Mouse (Mus musculus) heart, adult 18-20 months (tissue): ENCODE data around the gene Ssu72. TPM values are rescaled to one million over a fixed set of nuclear protein-coding genes. Genes with fewer than 3 reads are reported as not detected.
"Not testable (repeated sequence)": the region's sequence is repeated elsewhere in the genome, so short reads cannot be mapped to it uniquely, and the experiment has no call there.

Source experiments
- DNase-seq, 2 experiments: peaks; one replicate each; pipeline ENCODE4 v3.0.0; 2021 to 2022; ENCODE audit warnings: mixed read lengths in 1 of 2
- long read RNA-seq, 2 experiments: library from polyadenylated mRNA; stranded (forward); transcript quantifications; one replicate each; pipeline ENCODE4 v2.0.0; 2021
- total RNA-seq, 2 experiments: library from RNA; stranded (reverse); gene quantifications; 2 replicates each; pipeline ENCODE4 v1.2.3; 2021

Ssu72 gene
- 10 to 100 TPM; 42.9 to 50.7 TPM for total RNA-seq
- long read RNA-seq, experiment 1, transcript Ssu72-201 (5 exons, 1,472 nt): major isoform, 63 of 98 reads
- long read RNA-seq, experiment 1, partial matches to known transcripts: 27 of 98 reads
- long read RNA-seq, experiment 1, other reads (novel, unspliced or antisense): 2 of 98 reads
- long read RNA-seq, experiment 2, transcript Ssu72-201 (5 exons, 1,472 nt): major isoform, 24 of 59 reads
- long read RNA-seq, experiment 2, partial matches to known transcripts: 0 of 59 reads
- long read RNA-seq, experiment 2, other reads (novel, unspliced or antisense): 31 of 59 reads

- peak; percentile 95 to 97 for DNase-seq
Observed at GRCm38 (mm10) chr4:155704721-155705591, at the start of gene Ssu72. Ssu72 (plus strand) TSS chr4:155704800.

GRCm38 (mm10) chr4:155656214-155656751 lies 48.3 kb upstream of the Ssu72 start:
- DNase-seq: no peak

DNA sequence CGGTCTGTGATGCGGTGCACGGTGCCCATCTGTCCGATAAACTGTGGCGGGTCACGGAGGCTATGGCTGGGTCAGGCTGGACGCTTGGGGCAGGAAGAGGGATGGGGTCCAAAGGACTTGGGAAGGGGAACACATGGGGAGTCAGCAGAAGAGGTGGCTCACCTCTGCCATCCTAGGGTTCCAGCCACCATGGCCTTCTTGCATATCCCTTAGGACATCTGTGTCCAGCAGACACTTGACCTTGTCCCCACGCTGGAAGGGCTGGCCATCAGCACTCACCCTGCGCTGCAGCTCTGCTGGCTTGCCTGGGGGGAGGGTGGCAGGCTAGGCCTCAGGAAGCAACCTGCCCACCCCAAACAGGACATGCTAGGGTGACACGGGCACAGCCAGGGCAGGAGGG lies 45.6 kb upstream of the Ssu72 start:
- DNase-seq: no peak

GRCm38 (mm10) chr4:155660641-155661040 lies 44.0 kb upstream of the Ssu72 start:
- no peak for DNase-seq

DNA sequence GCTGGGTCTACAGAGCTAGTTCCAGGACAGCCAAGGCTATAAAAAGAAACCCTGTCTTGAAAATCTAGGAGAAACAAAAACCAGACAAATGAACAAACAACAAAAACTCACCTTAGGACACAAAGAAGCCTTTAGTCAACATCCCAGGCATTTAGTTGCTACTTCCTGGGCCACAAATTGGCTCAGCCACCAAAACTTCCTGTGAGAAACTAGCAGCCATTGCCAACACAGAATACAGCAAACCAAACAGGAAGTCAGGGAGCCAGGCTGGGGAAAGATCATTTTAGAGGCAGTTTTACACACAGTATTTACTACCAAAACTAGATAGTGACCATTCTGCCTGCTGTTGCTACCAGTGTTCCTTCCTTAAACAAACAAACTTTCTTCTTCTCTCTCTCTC lies 37.7 kb upstream of the Ssu72 start:
- DNase-seq: no peak

GRCm38 (mm10) chr4:155668689-155669597 lies 35.7 kb upstream of the Ssu72 start, which contains the start of gene Mib2:
Mib2 (minus strand) TSS chr4:155669198.
- DNase-seq: peak; percentile 97 to 98

- no peak for DNase-seq
Observed at GRCm38 (mm10) chr4:155669598-155670075, 35.0 kb upstream of the Ssu72 start.

- not testable (repeated sequence) for DNase-seq
Observed at GRCm38 (mm10) chr4:155670236-155670635, 34.4 kb upstream of the Ssu72 start.

GRCm38 (mm10) chr4:155672082-155672481 lies 32.5 kb upstream of the Ssu72 start:
- no peak for DNase-seq

- DNase-seq: peak in 1 of 2 experiments; percentile 36
Observed at GRCm38 (mm10) chr4:155675991-155676390, 28.6 kb upstream of the Ssu72 start.

- DNase-seq: not testable (repeated sequence)
Observed at GRCm38 (mm10) chr4:155683670-155684277, 20.8 kb upstream of the Ssu72 start.

- DNase-seq: not testable (repeated sequence)
Observed at GRCm38 (mm10) chr4:155687764-155688163, 16.8 kb upstream of the Ssu72 start.

DNA sequence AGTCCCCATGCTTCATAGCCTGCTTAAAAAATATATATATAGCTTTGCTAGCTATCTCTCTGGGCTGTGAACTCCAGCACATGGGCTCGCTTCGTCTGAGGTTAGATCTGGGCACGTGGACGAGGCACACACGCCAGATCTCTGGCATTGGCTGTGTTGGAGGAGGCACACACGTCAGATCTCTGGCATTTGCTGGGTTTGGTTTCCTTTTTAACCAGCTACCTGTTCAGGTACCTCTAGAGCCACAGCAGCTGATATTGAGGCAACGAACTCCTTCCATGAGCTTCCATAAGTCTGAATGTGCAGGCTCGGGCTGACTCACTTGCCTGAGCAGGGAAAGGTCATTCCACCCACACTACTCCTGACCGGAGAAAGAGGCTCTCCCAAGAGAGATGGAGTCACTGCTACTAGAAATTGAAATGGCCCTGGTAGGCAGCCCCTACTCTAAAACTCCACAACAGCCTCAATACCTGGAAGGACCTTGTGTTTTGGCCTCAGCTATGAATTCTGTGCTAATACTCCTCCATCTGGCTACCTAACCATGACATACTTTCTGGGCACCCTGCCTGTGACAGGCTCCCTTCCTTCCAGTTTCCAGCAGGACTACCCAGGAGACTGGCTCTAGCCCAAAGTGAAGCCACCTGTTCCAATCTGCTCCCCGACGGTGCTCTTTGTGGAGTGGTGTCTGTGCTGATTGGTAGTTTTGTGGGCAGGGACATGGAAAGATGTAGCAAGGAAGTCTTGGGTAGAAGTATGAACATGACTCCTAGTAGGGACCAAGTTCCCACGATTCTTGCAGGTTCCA lies 13.8 kb upstream of the Ssu72 start:
- DNase-seq: no peak

- no peak for DNase-seq
Observed at GRCm38 (mm10) chr4:155692421-155692820, 12.2 kb upstream of the Ssu72 start.

DNA sequence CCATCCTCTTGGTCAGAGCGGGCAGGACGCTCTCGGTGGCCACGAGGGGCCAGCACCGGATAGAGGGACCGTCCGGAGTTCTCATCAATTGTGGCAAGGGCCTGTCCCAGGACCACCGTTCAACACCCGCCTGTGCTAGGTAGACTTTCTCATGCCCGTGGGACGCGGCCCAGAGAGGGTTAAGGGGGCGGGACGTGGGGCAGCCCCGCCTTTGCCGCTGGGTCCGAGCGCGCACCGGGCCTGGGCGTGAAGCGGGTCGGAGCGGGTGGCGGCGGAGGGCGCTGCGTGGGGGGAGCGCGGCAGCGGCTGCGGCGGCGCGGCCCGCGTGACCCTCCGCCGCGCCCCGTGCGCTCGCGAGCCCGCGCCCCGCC lies 10.5 kb upstream of the Ssu72 start, which contains the start of gene Fndc10:
Gene Fndc10, plus strand, starts transcription at position 232 of the 371 bp plus-strand sequence.
- peak; percentile 70 to 79 for DNase-seq

GRCm38 (mm10) chr4:155694482-155695401 lies 9.9 kb upstream of the Ssu72 start:
- DNase-seq: peak; percentile 60 to 63

DNA sequence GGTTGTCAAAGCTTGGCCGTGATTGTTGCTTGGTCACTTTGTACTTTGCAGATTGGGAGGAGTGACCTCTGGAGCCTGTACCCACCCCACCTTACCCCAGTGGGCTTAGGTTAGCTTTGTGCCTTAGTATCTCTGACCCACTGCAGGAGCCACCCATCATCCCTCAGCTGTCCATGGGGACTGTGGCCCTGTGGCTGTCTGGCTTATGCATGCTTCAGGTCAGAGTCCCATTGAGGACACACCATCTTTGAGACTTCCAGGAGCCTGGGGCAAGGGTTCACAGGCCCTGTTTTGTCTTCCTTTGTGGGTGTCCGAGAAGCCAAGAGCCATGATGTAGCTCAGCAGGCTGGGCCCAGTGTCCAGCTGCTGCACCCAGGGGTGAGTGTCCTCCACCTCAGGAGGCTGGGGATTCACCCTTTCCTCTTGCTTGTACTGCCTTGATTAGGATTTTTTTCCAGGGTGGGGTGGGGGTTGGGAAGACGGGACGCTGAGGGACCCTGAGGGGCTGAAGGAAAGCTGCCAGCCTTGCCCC lies 9.0 kb upstream of the Ssu72 start:
- no peak for DNase-seq
